Mouse (Mus musculus): ENCODE measurements around the gene Tor4a.

The Tor4a gene

GRCm38 (mm10) chr2:25168665-25168978, 28.1 kb downstream of the Tor4a start:
- DNase-seq: no peak

- peak; percentile 39 for DNase-seq
Measured at GRCm38 (mm10) chr2:25167919-25168664, 28.6 kb downstream of the Tor4a start.

GRCm38 (mm10) chr2:25167481-25167880, 29.2 kb downstream of the Tor4a start:
- no peak for DNase-seq

GRCm38 (mm10) chr2:25157655-25158054, 39.0 kb downstream of the Tor4a start:
- peak; percentile 42 for DNase-seq

- DNase-seq: no peak
Measured at GRCm38 (mm10) chr2:25156990-25157389, 39.7 kb downstream of the Tor4a start.

GRCm38 (mm10) chr2:25156177-25156576, 40.5 kb downstream of the Tor4a start:
- DNase-seq: no peak

- DNase-seq: no peak
Measured at GRCm38 (mm10) chr2:25151280-25151956, 45.3 kb downstream of the Tor4a start.

GRCm38 (mm10) chr2:25149643-25150042, 47.0 kb downstream of the Tor4a start:
- DNase-seq: no peak

- no peak for DNase-seq
Measured at GRCm38 (mm10) chr2:25147892-25148291, 48.8 kb downstream of the Tor4a start.

GRCm38 (mm10) chr2:25147398-25147797, 49.3 kb downstream of the Tor4a start:
- DNase-seq: no peak

- DNase-seq: no peak
Measured at GRCm38 (mm10) chr2:25145346-25145745, 51.3 kb downstream of the Tor4a start.

Measured in right cerebral cortex, adult 18-20 months (tissue).